Mouse (Mus musculus) layer of hippocampus, postnatal 25 days (tissue): Measurements from ENCODE around the gene Mylip. TPM values are rescaled to one million over a fixed set of nuclear protein-coding genes. Genes with fewer than 3 reads are reported as not detected.

Experiments
- DNase-seq, 2 experiments: peaks; one replicate each; pipeline ENCODE4 v3.0.0; 2022; ENCODE audit warnings: mixed read lengths in 2 of 2, low spot score in 1 of 2; ENCODE audit errors: extremely low spot score in 1 of 2
- total RNA-seq, 2 experiments: library from RNA; stranded (reverse); gene quantifications; 2 replicates each; pipeline ENCODE4 v1.2.3; 2021

Gene Mylip
- total RNA-seq, 2 experiments from 2014 or later, result 19.6 to 28.4 TPM

- DNase-seq, result peak in 1 of 2 experiments; percentile 32
Observed at GRCm38 (mm10) chr13:45390312-45390961, 895 bp downstream of the Mylip start.

- no peak for DNase-seq
Observed at GRCm38 (mm10) chr13:45390962-45391853, 1.7 kb downstream of the Mylip start.

- DNase-seq, result peak in 1 of 2 experiments; percentile 31
Observed at GRCm38 (mm10) chr13:45391854-45392454, 2.4 kb downstream of the Mylip start.

GRCm38 (mm10) chr13:45394221-45394768, 4.8 kb downstream of the Mylip start:
- no peak for DNase-seq

- DNase-seq, result no peak
Observed at GRCm38 (mm10) chr13:45396724-45397123, 7.2 kb downstream of the Mylip start.

GRCm38 (mm10) chr13:45397240-45397639, 7.7 kb downstream of the Mylip start:
- no peak for DNase-seq

DNA sequence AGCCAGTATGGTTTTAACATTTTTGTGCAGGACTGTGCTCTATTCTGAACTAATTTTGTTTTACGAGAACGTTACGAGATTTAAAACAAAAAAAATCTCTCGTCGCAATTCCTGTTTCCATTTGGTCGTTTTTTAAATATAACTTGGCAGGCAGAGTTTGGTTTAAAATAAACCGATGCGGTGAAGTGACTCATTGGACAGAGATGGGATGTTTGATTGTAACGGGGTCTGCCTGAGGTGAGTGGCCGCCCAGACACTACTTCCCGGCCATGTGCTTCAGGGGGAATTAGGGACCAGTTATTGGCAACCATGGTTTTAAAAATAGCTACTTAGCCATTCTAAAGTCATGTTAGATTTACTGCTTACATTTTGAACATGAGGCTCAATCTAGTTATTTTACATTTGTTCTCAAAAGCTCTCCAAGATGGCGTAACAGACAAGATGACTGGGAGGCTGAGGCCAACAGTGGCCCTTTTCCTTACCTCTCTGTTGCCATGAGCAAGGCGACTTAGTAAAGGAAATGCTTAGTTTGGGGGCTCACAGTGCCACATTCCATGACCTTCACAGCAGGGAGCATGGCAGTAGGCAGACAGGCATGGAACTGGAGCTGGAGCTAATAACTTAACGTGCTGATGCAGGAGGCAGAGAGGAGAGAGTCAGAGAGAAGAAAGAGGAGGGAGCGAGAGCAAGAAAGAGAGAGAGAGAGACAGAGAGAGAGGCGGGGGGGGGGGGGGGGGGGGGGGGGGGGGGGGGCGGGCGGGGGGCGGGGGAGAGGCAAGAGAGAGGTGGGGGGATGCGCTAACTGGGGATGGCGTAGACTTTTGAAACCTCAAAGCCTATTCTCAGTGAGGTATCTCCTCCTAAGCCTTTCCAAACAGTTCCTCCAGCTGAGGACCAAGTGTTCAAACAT, 8.6 kb downstream of the Mylip start:
- no peak for DNase-seq

GRCm38 (mm10) chr13:45400700-45401099, 11.2 kb downstream of the Mylip start:
- no peak for DNase-seq

DNA sequence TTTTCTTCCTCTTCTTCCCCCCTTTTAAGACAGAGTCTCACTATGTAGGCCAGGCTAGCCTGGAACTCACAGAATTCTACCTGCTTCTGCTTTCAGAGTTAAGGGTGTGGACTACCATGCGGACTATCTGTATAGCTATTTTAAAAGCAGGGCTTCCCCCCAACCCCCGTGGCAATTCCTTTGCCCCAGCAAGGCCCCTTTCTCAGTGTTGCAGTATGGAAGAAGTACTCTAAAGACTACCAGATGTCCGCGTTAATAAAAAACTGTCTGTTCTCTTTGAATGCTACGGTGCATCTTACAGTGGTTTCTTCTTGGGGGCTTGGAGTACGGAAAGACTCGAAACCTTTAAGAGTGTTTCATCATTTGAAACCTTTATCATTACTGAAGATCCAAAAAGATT, 12.3 kb downstream of the Mylip start:
- no peak for DNase-seq

- DNase-seq, result no peak
Observed at GRCm38 (mm10) chr13:45402316-45403039, 12.9 kb downstream of the Mylip start.

DNA sequence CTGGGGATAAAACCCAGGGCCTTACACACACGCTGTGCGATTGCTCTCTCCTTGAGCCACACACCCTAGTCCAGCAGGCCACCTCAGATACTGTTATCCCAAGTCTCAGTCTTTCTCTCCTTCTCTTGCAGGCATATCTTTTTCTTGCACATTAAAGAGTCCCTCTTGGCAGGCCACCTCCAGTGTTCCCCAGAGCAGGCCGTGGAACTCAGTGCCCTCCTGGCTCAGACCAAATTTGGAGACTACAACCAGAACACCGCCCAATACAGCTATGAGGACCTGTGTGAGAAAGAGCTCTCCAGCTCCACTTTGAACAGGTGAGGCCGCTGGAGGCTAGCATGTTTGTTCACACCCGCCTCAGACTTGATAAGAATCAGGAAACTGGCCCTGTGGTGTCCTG, 14.7 kb downstream of the Mylip start:
- no peak for DNase-seq

- DNase-seq, result no peak
Observed at GRCm38 (mm10) chr13:45405194-45405810, 15.8 kb downstream of the Mylip start.

DNA sequence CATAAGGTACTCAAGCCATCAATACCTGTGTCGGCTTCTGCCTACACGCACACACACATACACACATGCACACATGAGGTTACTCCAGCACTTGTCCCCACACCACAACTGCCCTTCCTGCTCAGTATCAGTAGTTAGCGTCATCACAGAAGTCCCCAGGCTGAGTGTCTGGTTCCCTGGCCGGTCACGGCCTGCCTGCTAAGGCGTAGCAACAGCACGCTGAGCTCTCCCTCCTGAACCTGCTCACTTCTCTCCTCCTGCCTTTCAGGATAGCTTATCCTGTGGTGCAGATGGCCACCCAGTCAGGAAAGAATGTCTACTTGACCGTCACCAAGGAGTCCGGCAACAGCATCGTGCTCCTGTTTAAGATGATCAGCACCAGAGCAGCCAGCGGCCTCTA, 16.7 kb downstream of the Mylip start:
- no peak for DNase-seq

DNA sequence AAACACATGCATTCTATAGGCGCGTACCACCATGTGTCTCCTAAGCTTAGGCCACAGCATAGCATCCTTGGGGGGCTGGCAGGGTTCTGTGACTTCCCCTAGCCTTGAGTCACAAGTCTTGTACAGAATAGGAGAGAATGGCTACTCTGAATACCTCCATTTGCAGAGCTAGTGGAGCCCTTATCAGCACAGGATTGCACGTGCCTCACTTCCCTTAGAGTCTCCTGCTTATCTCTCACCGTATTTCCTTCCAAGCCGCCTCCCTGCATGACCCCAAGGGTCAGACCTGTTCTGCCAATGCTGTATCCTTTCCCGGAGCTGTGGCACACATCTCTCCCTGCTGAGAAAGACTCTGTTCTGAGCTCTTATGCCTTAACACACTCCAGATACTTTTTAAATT, 17.2 kb downstream of the Mylip start:
- DNase-seq, result no peak

- DNase-seq, result no peak
Observed at GRCm38 (mm10) chr13:45410936-45411335, 21.4 kb downstream of the Mylip start.

GRCm38 (mm10) chr13:45413066-45413465, 23.5 kb downstream of the Mylip start:
- DNase-seq, result no peak

DNA sequence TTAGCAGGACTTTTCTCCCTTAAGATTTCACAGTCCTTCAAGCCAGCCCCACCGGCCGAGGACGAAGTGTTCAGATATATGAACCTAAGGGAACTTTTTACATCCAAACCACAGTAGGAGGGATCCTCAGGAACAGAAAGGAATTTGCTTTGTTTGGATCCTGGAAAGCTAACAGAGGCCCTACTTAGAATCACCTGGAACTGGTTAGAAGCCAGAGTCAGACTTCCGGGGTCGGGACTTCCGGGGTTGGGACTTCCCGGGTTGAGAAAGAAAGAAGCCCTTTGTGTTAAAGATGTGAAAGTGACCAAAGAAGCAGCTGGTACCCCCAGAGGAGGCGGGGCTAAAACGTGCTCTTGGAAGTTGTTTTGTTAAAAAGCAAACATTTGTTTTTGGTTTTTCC, 24.5 kb downstream of the Mylip start:
- no peak for DNase-seq

DNA sequence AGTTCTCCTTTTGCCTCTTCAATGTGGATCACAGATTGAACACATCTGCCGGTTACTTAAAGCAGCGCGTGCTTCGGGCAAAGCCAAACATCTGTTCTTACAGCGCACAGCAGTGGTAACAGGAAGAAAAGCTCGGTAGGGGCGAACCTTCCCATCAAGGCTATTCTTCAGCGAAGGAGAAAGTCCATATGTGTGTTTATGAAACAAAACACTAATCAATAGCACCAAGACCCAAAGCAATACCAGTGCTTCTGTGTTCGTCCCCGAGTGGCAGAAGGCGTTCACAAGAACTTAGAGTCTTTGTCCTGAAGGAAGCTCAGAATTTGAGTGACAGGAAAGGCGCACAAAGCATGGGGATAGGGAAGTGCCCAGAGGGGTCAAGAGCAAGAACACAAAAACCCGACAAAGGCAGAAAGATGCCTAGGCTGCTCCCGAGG, 27.1 kb downstream of the Mylip start:
- DNase-seq, result no peak

DNA sequence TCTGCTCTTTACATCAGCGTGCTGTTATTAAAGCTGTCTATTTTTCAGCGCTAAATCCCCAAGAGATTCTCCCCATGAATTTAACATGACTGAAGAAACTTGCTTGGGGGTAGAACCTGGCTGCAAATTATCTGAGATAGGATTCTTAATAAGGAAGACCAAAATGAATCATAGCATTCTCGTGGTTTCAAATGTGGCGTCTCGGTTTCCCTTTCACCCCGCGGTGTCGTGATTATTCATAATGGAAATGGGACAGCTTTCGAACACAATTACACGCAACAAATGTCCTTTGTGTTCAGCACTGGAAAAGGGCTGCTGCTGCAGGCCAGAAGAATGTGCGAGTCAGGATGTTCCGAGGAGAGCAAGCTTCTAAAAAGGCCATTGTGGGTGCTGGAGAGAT, 29.4 kb downstream of the Mylip start:
- no peak for DNase-seq
